Mouse (Mus musculus) stomach, postnatal 0 days (tissue): ENCODE data around the gene Nacc1.

Source experiments
- CTCF ChIP-seq: IDR thresholded peaks from 2 replicates; pipeline ENCODE4 v1.5.1; 2016; ENCODE audit warnings: antibody characterized with exemption, low read depth, mild to moderate bottlenecking, moderate library complexity
- EP300 ChIP-seq: optimal IDR thresholded peaks from 2 replicates; pipeline ENCODE3; 2016; ENCODE audit warnings: antibody characterized with exemption

DNA sequence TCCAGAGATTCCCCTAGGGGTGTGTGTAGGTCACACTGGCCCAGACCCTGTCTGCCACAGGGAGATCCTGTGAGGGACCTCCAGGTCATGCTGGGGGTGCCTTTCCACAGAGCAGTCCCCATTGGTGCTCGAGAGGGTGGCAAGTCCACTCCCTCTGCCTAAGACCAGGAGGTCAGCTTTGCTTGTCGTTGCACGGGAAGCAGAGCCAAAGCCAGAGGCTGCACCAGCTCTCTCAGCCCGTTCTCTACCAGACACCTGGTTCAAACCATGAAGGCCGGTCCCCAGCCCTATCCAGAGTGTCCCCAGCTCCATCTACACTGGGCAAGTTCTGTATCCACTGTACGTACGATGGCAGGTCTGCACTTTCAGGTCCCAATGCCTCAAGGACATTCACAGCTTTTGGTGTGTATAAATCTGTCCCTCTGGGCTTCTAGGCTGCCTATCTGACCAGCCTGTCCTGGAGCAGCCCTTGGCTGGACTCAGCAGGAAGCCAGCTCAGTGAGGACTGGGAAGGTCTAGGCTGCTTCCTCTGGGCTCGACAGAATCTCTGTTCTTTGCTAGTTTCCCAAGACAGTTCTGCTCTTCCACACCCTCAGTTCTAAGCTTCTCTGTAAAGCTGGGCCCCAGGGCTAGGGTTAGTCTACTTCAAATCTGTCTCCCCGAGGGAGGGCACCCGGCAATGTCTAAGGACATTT is 37.7 kb upstream of the Nacc1 start:
- TF ChIP-seq CTCF (no peak), EP300 (no peak)
